Mouse (Mus musculus) Patski (cell line): ENCODE data around the gene Rgma. TPM values are rescaled to one million over a fixed set of nuclear protein-coding genes. Genes with fewer than 3 reads are reported as not detected.
A peak's percentile ranks its signal among the peaks of the same experiment; 100 is the strongest.

Experiments
- ATAC-seq: fragments of 100-300 bp; one replicate; pipeline ENCODE4 v1.8.0; 2021
- CTCF ChIA-PET: fragments of 350-600 bp; sonication (Branson Sonifier 250); formaldehyde crosslinking; loops from one replicate; lab custom pipeline; 2022; ENCODE audit warnings: inconsistent platforms; lab: Charles Lee
- POLR2A ChIA-PET: fragments of 350-600 bp; sonication (Branson Sonifier 250); formaldehyde crosslinking; loops from one replicate; lab custom pipeline; 2022; ENCODE audit warnings: antibody characterized with exemption, inconsistent platforms; lab: Charles Lee
- DNase-seq: peaks from one replicate; pipeline ENCODE4 v3.0.0-alpha.2; 2011; ENCODE audit warnings: low read depth, low spot score
- H3K27me3 ChIP-seq: fragments of 371-371 bp; one replicate; pipeline ENCODE4 v1.5.1; 2021
- CTCF ChIP-seq: fragments of 100-300 bp; IDR thresholded peaks from one replicate; pipeline ENCODE4 v1.5.1; 2021
- in situ Hi-C: fragments of 300-500 bp; cut with MboI; formaldehyde crosslinking; loops from 3 replicates; pipeline ENCODE4 v1.11.1; 2018; ENCODE audit warnings: low pct_unique_long_range_greater_than_20kb, mixed read lengths
- polyA plus RNA-seq: library from polyadenylated mRNA; unstranded; gene quantifications from one replicate; pipeline ENCODE4 v1.2.3, GENCODE M21; 2021

Rgma gene
- polyA plus RNA-seq, 1 experiment from 2014 or later: 14.6 TPM

- in situ Hi-C loops: loop anchor here (10.0 kb wide), 1 partner anchor 347 kb away; no protein-coding TSS in a partner anchor
- no peak for TF ChIP-seq CTCF
- ATAC-seq (no peak), DNase-seq (no peak)
- POLR2A ChIA-PET: interaction anchor here (0.7 kb wide), 1 partner anchor 55 kb away, joined by 3 read pairs; no protein-coding TSS in a partner anchor
- CTCF ChIA-PET: no interaction called here
- H3K27me3 ChIP-seq: no peaks in the 10 kb centered on the region
Observed at GRCm38 (mm10) chr7:73371587-73372321, 3.6 kb upstream of the Rgma start.

DNA sequence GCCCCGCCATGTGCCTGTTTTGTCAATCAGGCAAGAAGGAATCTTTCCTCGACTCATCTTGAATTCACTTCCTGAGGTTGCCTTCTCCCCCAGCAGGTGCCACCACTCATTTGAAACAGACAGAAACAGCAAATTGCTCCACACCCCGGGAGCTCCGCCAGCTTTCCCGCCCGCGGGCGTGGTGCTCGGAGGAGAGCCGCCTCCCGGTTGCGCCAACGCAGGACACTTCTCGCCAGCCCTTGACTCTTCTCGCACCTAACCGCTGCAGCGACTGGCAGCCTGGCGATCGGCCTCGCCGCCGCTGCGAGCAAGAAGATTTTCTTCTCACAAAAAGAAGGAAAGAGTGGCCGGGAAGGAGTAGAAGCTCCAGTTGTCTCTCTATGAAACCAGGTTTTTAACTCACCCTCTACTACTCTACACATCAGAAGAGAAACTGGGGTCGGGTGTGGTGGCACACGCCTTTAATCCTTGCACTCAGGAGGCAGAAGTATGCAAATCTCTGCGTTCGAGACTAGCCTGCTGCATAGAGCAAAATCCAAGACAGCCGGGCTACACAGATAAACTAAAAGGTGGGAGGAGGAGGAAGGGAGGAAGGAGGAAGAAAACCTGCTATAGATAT, 2.8 kb upstream of the Rgma start:
- TF ChIP-seq CTCF: no peak
- CTCF ChIA-PET: no interaction called here
- in situ Hi-C loops: loop anchor here (10.0 kb wide), 1 partner anchor 348 kb away; no protein-coding TSS in a partner anchor
- H3K27me3 ChIP-seq: no peaks in the 10 kb centered on the region
- POLR2A ChIA-PET: no interaction called here
- ATAC-seq (no peak), DNase-seq (no peak)

- POLR2A ChIA-PET: interaction anchor here (0.7 kb wide), 1 partner anchor 26 kb away, joined by 4 read pairs; no protein-coding TSS in a partner anchor
- in situ Hi-C loops: loop anchor here (5.0 to 25.0 kb wide), 3 partner anchors 350 to 972 kb away; no protein-coding TSS in a partner anchor
- TF ChIP-seq CTCF: no peak
- DNase-seq: no peak
- CTCF ChIA-PET: interaction anchor here (1.1 kb wide), 1 partner anchor 975 kb away, joined by 3 read pairs; no protein-coding TSS in a partner anchor
- no peaks in the 10 kb centered on the region for H3K27me3 ChIP-seq
- ATAC-seq: no peak
Observed at GRCm38 (mm10) chr7:73374727-73375126, 582 bp upstream of the Rgma start.

GRCm38 (mm10) chr7:73376101-73377001, 1.0 kb downstream of the Rgma start:
- ATAC-seq: peak; percentile 61
- POLR2A ChIA-PET: no interaction called here
- in situ Hi-C loops: loop anchor here (5.0 to 25.0 kb wide), 3 partner anchors 352 to 974 kb away; no protein-coding TSS in a partner anchor
- peak; percentile 77 for DNase-seq
- peak; percentile 76 for TF ChIP-seq CTCF
- H3K27me3 ChIP-seq: no peaks in the 10 kb centered on the region
- CTCF ChIA-PET: interaction anchor here (1.1 kb wide), 1 partner anchor 875 kb away, joined by 3 read pairs; no protein-coding TSS in a partner anchor

- no peak for TF ChIP-seq CTCF
- no peak for DNase-seq
- ChIA-PET POLR2A (no interaction called here), CTCF (no interaction called here)
- no peak for ATAC-seq
- H3K27me3 ChIP-seq: no peaks in the 10 kb centered on the region
- in situ Hi-C loops: loop anchor here (5.0 to 25.0 kb wide), 3 partner anchors 353 to 975 kb away; no protein-coding TSS in a partner anchor
Observed at GRCm38 (mm10) chr7:73377307-73377706, 2.0 kb downstream of the Rgma start.

DNA sequence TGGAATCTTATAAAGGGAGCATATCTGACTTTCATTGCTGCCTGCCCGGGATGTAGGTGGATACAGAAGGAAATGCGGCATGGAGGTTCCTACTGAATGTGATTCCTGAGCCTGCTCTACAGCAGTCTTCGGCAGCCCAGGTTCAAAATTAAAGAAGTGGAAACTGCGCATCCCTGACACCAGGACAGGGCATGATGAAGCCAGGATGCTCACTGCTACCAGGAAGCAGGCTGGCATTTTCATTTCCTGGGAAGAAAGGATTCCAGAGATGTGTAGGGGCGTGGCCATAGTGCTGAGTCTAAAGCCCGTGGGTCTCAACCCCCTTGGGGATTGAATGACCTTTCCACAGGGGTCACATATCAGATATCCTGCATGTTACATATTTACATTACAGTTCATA, 2.7 kb downstream of the Rgma start:
- no peak for TF ChIP-seq CTCF
- ChIA-PET CTCF (no interaction called here), POLR2A (no interaction called here)
- no peak for DNase-seq
- ATAC-seq: no peak
- no peaks in the 10 kb centered on the region for H3K27me3 ChIP-seq
- in situ Hi-C loops: loop anchor here (5.0 to 25.0 kb wide), 3 partner anchors 353 to 976 kb away; no protein-coding TSS in a partner anchor

DNA sequence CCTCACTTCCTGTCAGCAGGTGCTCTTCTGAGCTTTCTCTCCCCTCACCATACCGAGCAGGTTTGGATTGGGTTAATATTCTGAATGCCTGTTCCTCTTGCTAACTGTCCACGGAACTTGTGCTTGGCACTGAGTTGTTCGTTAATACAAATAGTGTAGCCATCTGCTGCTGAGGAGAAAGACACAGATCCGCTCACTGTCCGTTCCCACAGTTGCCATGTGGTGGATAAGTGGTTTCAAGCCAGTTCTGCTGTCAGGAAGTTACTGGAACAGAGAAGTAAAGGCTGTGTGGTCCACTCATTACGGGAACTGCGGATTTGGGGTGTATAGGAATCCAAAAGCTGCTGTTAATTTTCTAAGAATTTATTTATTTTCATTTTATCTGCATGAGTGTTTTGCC, 7.5 kb downstream of the Rgma start:
- H3K27me3 ChIP-seq: no peaks in the 10 kb centered on the region
- no peak for TF ChIP-seq CTCF
- in situ Hi-C loops: loop anchor here (25.0 kb wide), 1 partner anchor 546 kb away; no protein-coding TSS in a partner anchor
- ChIA-PET POLR2A (no interaction called here), CTCF (no interaction called here)
- DNase-seq: no peak
- ATAC-seq: no peak

DNA sequence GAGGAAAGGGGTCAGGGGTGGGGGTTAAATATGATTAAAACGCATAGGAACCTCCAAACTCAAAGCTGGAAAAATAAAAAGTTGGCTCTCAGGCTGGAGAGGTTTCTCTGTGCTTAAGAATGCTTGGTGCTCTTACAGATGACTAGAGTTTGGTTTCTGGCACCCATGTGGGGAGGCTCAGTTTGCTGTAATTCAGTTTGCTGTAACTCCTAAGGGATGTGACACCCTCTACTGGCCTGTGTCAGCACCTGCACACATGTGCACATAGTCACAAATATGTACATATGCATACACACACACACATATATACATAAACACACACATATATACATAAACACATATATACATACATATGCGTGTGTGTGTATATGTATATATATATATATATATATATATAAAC, 13.6 kb downstream of the Rgma start:
- TF ChIP-seq CTCF: no peak
- no peak for ATAC-seq
- no peak for DNase-seq
- H3K27me3 ChIP-seq: no peaks in the 10 kb centered on the region
- CTCF ChIA-PET: no interaction called here
- POLR2A ChIA-PET: no interaction called here
- in situ Hi-C loops: loop anchor here (25.0 kb wide), 1 partner anchor 552 kb away; no protein-coding TSS in a partner anchor

DNA sequence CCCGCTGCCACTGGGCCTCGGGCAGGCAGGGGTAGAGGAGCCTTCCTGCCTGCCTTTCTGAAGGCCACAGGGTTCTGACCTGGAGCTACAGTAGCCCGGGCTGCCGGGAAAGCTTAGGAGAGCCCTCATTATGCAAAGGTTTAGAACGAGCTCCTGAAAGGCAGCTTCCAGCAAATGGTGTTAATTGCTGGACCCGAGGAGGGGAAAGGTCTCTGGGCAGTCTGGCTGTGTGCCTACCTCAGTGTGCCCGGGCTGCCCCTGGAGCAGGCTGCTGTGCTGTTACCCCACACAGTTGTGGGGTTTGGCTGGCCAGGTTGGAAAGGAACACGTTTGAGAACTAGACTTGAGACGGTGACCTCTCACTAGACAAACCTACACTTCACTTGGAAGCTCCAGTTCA, 14.1 kb downstream of the Rgma start:
- no peak for ATAC-seq
- in situ Hi-C loops: loop anchor here (25.0 kb wide), 1 partner anchor 552 kb away; no protein-coding TSS in a partner anchor
- ChIA-PET CTCF (interaction anchor here (2.1 kb wide), 1 partner anchor 33 kb away, joined by 7 read pairs; no protein-coding TSS in a partner anchor), POLR2A (no interaction called here)
- no peaks in the 10 kb centered on the region for H3K27me3 ChIP-seq
- DNase-seq: no peak
- TF ChIP-seq CTCF: no peak
